Mouse (Mus musculus) lung, adult 2 months (tissue): ENCODE results near the gene Lingo2. TPM values are rescaled to one million over a fixed set of nuclear protein-coding genes. Genes with fewer than 3 reads are reported as not detected.
"Not testable (repeated sequence)": the region's sequence is repeated elsewhere in the genome, so short reads cannot be mapped to it uniquely, and the experiment has no call there.

ENCODE experiments used
- DNase-seq: peaks from one replicate; pipeline ENCODE4 v3.0.0; 2022
- H3K4me1 ChIP-seq: fragments of 200-500 bp; 2 replicates; pipeline ENCODE4 v1.6.1; 2011; ENCODE audit warnings: low read length; ENCODE audit not compliant: control insufficient read depth, insufficient read depth
- H3K4me3 ChIP-seq: fragments of 200-500 bp; replicated peaks from 2 replicates; pipeline ENCODE3; 2011; ENCODE audit warnings: low read depth, mild to moderate bottlenecking, control low read depth, low read length; ENCODE audit errors: extremely low read depth
- CTCF ChIP-seq: fragments of 200-500 bp; IDR thresholded peaks from 2 replicates; pipeline ENCODE4 v1.5.1; 2011; ENCODE audit warnings: mild to moderate bottlenecking, low read length, control low read depth; ENCODE audit not compliant: insufficient read depth
- POLR2A ChIP-seq: fragments of 200-500 bp; IDR thresholded peaks from 2 replicates; pipeline ENCODE4 v1.6.1; 2011; ENCODE audit warnings: low read depth, mild to moderate bottlenecking, control low read depth, low read length, borderline replicate concordance; ENCODE audit errors: extremely low read depth
- WGBS: fragments of 180-500 bp; shearing (Covaris S2); methylation state at CpG from one replicate; pipeline ENCODE4 v1.1.7; 2018; 5-methylcytosine and 5-hydroxymethylcytosine counted together
- polyA plus RNA-seq: library from polyadenylated mRNA; depleted of rRNA; stranded (reverse); fragments of >200 nt; gene quantifications from 2 replicates; pipeline ENCODE4 v1.2.3, GENCODE M21; 2012

Gene Lingo2
- polyA plus RNA-seq, 1 experiment: not detected

DNA sequence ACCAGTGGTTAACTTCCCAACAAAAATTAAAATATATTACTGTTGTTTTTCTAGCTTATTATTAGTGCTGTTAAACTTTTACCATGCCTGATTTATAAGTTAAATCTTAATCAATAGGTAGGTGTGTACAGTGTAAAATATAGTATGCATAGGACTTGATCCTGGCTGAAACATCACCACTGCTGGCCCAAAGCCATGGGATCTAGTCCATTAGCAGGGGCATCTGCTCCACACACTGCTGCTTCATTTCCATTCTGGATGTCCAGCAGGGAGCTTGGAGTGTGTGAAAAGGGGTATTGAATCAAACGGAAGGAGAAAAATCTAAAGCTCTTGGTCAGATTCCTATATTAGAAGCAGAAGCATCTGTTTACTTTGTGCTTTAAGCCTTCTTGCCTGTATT is 1248.9 kb downstream of the Lingo2 start:
- no peak for TF ChIP-seq CTCF
- no peak for TF ChIP-seq POLR2A
- Histone ChIP-seq H3K4me1 (no peaks in the 10 kb centered on the region), H3K4me3 (no peak overlapping the region)
- no peak for DNase-seq
- WGBS: 79% methylated on average over 1 of the region's 1 CpGs

DNA sequence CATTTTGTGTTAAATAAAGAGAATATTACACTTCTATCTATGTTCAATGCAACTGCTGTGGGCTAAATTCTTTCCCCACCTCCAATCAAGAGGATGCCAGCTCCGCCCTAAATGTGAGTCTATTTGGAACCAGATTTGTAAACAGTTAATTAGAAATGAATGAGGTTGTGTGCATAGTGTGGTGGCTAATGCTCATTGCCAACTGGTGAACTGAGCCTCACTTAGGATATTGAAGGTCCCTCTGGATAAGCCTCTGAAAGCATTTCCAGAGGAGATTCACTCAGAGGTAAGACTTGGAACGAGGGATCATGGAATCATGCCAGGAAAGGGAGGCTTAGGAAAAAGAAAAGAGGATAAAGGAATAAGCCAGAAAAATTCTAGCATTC is 1256.4 kb downstream of the Lingo2 start:
- DNase-seq: no peak
- Histone ChIP-seq H3K4me1 (no peaks in the 10 kb centered on the region), H3K4me3 (no peak overlapping the region)
- WGBS: 68% methylated on average over 2 of the region's 2 CpGs
- no peak for TF ChIP-seq CTCF
- no peak for TF ChIP-seq POLR2A

GRCm38 (mm10) chr4:35694360-35695136 is 1257.0 kb downstream of the Lingo2 start:
- no peak for DNase-seq
- no peak for TF ChIP-seq POLR2A
- TF ChIP-seq CTCF: no peak
- Histone ChIP-seq H3K4me3 (no peak overlapping the region), H3K4me1 (no peaks in the 10 kb centered on the region)
- WGBS: 76% methylated on average over 4 of the region's 4 CpGs

DNA sequence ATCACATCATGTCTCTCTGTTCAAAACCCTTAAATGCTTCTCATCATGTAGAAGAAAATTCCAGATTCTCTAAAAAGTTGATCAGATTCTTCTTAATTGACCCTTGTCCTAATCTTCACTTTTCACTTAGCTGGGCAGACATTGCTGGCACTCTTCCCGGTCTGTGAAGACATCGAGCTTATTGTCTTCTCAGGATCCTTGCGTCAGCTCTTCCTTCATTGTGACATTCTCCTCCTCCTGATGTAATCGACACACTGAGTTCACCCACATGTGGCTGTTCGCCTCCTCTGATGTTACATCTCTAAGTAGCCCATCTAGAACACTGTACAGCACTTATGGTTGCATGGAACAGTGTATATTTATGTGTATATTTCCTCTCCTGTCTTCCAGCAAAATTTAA is 1261.0 kb downstream of the Lingo2 start:
- DNase-seq: no peak
- Histone ChIP-seq H3K4me1 (no peaks in the 10 kb centered on the region), H3K4me3 (no peak overlapping the region)
- 60% methylated on average over 5 of the region's 5 CpGs for WGBS
- no peak for TF ChIP-seq CTCF
- no peak for TF ChIP-seq POLR2A

GRCm38 (mm10) chr4:35688498-35689240 is 1262.9 kb downstream of the Lingo2 start:
- not testable (repeated sequence) for H3K4me1 ChIP-seq, DNase-seq, H3K4me3 ChIP-seq
- WGBS: 86% methylated on average over 5 of the region's 5 CpGs
